Mouse (Mus musculus) layer of hippocampus, postnatal 10 days (tissue): ENCODE results near the gene Gm2007. TPM values are rescaled to one million over a fixed set of nuclear protein-coding genes. Genes with fewer than 3 reads are reported as not detected.
"Not testable (repeated sequence)": the region's sequence is repeated elsewhere in the genome, so short reads cannot be mapped to it uniquely, and the experiment has no call there.

Experiments
- DNase-seq, 2 experiments: peaks; one replicate each; pipeline ENCODE4 v3.0.0; 2021; ENCODE audit warnings: low spot score in 2 of 2
- long read RNA-seq: library from polyadenylated mRNA; stranded (forward); transcript quantifications from one replicate; pipeline ENCODE4 v2.0.0, GENCODE M21; 2023
- total RNA-seq, 2 experiments: library from RNA; stranded (reverse); gene quantifications; 2 replicates each; pipeline ENCODE4 v1.2.3; 2021

Gene Gm2007
- total RNA-seq: not detected
- long read RNA-seq, partial matches to known transcripts: 0 of 9 reads
- long read RNA-seq, other reads (novel, unspliced or antisense): 9 of 9 reads

DNA sequence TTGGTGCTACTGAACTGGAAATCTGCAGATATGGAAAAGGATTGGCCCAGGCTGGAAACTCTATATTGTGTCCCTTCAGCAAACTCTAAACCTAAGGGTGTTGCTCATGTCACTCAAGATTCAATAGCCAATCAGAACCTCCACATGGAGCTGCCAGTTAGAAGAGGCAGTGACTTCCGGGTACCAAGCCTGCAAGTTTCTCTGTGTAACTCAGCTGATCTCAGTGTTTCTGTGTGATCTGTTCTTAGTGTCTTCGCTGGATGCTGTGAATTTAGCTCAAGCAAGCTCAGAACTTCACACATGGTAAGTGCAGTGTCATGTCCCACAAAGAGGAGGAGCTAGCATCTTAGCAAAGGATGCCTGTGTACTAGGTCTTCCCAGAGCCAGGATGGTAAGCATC, at the start of gene Gm2007:
Gene Gm2007, plus strand, starts transcription at position 301 of the 400 bp plus-strand sequence.
- not testable (repeated sequence) for DNase-seq

GRCm38 (mm10) chr2:175703546-175703945, 37.8 kb upstream of the Gm2007 start, which contains the start of gene Zfp969:
TSS of gene Zfp969 (minus strand) at chr2:175703646.
- DNase-seq: not testable (repeated sequence)

GRCm38 (mm10) chr2:175800993-175801392, 59.7 kb downstream of the Gm2007 start, which contains the start of gene Gm14288:
TSS of gene Gm14288 (minus strand) at chr2:175801093.
- not testable (repeated sequence) for DNase-seq

Other genes starting within 250 kb of the Gm2007 start
- gene Gm11007, start 97.6 kb upstream of the Gm2007 start, total RNA-seq: not detected
- not detected for gene Zfp969, start 37.9 kb upstream of the Gm2007 start, total RNA-seq
- 1 to 10 TPM; 3.3 to 4.8 TPM for gene Gm14288, start 59.6 kb downstream of the Gm2007 start, total RNA-seq
- 10 to 100 TPM; 65.7 to 74.0 TPM for gene Gm6710, start 127.7 kb downstream of the Gm2007 start, total RNA-seq
- gene Zfp966, start 189.6 kb downstream of the Gm2007 start, total RNA-seq: 1 to 10 TPM; 4.0 to 5.1 TPM
- 10 to 100 TPM; 56.4 to 57.3 TPM for gene Gm2026, start 223.8 kb downstream of the Gm2007 start, total RNA-seq